Mouse (Mus musculus): ENCODE results near the gene Il3. TPM values are rescaled to one million over a fixed set of nuclear protein-coding genes. Genes with fewer than 3 reads are reported as not detected.
A peak's percentile ranks its signal among the peaks of the same experiment; 100 is the strongest.

Gene Il3
- total RNA-seq, 2 experiments from 2014 or later = not detected

- DNase-seq = no peak
Measured at GRCm38 (mm10) chr11:54271437-54271949, 4.4 kb upstream of the Il3 start.

- DNase-seq = no peak
Measured at GRCm38 (mm10) chr11:54269191-54269896, 2.3 kb upstream of the Il3 start.

GRCm38 (mm10) chr11:54264542-54264941, 2.5 kb downstream of the Il3 start:
- DNase-seq = peak; percentile 33 to 80

- DNase-seq = no peak
Measured at GRCm38 (mm10) chr11:54263405-54264031, 3.6 kb downstream of the Il3 start.

DNA sequence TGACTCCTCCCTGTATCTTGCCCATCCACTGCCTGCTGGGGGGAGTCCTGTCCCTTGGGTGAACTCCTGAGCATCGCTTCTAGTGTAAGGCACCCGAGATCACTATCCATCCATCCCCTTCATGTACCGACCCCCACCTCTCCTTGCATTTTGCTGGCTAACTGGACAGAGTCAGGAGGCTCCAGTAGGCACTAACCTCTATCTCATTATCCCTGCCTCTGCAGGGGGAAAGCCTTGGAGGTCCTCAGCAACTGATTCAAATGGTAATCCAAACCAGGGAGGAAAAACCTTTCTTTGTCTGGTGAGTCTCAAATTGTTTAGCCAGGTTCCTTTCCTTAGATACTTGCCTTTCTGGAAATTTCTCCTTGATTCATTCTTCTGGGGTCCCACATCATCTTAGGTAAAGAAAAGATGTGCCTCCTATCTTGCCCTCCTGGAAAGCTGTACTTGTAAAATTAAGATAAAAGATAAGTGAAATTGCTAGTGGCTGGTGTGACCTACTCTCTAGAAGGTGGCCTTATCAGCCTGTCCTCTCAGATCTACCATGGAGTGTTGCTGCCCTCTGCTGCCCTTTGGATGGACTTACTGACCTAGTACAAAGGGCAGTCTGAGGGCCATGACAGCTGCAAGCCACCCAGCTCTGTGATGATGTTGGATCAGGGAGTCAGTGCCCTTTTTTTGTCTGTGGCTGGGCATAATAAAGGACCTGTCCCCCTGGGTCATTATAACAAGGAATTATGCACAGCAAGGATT, 10.3 kb downstream of the Il3 start:
- peak; percentile 82 to 89 for DNase-seq

GRCm38 (mm10) chr11:54254114-54254513, 13.0 kb downstream of the Il3 start:
- DNase-seq = peak; percentile 18 to 20

- no peak for DNase-seq
Measured at GRCm38 (mm10) chr11:54250575-54250974, 16.5 kb downstream of the Il3 start.

- no peak for DNase-seq
Measured at GRCm38 (mm10) chr11:54249748-54250147, 17.3 kb downstream of the Il3 start.

DNA sequence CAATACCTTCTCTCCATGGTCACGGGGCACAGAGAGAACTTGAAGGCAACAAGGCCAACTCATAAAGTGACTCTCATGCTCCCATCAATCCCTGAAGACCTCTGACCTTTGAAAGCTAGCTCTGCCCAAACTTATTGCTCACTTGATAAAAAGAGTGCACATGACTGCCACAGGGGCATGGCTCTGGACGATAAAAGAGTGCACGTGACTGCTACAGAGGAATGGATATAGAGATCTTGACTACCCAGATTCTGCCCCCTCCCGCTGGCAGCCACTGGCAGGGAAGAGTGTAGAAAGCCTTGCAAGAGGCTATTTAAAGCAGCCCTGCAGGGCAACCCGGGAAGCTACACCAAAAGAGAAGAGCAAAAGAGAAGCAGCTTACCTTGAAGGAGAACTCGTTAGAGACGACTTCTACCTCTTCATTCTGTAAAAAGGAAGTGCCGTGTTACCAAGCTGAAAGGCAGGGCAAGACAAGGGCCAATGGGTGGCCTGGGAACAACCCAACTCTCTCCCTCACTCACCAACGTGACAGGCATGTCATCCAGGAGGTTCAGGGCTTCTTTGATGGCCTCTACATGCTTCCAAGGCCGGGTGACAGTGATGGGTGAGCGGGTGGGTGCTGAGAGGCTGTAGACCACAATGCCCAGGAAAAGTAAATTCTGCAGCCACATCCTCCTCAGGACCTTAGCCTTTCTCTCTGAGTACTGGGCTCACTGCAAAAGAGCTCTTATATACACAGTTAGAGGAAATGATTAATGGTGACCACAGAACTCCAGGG, 17.9 kb downstream of the Il3 start, which contains the start of gene Csf2:
Gene Csf2 (minus strand): TSS at position 728 of the 778 bp plus-strand sequence.
- DNase-seq = no peak

- DNase-seq = no peak
Measured at GRCm38 (mm10) chr11:54247251-54247950, 19.7 kb downstream of the Il3 start.

DNA sequence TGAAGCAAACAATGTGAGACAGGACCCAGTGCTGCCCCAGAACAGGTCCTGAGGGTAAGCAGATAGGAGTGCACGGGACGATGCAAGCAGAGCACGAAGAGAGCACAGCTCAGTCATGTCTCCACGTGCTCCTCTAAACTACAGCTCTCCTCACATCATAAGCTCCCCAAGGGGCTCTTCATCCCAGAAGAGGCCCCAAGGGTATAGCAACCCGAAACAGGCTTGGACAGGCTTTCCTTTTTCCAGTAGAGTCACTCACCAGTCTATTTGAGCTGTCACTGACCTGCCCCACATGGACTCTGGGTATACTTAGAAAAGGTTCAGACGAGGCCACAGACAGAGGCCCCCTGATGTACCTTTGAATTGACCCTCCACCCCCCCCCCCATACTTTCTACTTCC, 22.6 kb downstream of the Il3 start:
- DNase-seq = peak in 1 of 2 experiments; percentile 11

DNA sequence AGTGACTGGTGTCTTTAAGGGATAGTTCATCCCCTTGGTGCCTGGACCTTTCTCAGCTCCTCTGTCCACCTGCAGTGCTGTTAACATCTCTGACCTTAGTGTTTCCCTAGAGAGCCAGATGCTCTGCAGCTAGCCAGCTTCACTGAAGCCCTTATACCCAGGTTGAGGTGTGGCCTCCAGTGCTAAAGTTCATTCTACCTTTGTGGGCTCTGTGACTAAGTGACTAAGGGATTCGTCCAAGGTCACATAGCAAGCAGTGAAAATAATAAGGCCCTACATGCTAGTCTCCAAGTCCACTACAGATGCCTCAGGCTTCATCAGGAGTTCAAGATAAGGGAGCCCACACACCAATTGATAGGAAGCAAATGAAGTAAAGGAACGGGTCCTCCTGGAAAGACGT, 24.6 kb downstream of the Il3 start:
- no peak for DNase-seq

- DNase-seq = peak; percentile 62 to 80
Measured at GRCm38 (mm10) chr11:54236939-54237338, 30.1 kb downstream of the Il3 start.

- DNase-seq = peak; percentile 26 to 41
Measured at GRCm38 (mm10) chr11:54227478-54227877, 39.6 kb downstream of the Il3 start.

DNA sequence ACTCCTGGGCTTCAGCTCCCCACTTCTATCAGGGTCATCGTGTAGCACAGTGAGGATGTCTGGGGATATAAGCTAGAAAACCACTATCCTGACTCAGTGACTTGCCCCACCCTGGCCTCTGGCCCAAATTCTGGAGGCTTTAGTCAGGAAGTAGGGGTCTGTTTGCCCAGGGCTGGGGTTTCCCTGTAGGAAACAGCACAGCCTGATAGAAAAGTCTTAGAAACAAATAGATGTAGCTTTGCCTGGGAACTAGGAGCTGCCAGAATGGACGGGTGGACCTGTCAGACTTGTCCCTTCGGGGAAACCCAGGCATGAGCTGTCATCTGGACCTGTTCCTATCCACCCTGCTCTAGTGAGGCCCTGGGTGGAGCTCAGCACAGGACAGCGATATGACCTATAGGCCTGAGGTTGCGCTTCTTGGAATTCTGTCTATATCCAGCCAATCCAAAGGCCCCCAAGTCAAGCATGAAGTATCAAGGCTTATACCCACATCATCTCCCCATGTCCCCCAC, 42.5 kb downstream of the Il3 start:
- peak in 1 of 2 experiments; percentile 26 for DNase-seq

DNA sequence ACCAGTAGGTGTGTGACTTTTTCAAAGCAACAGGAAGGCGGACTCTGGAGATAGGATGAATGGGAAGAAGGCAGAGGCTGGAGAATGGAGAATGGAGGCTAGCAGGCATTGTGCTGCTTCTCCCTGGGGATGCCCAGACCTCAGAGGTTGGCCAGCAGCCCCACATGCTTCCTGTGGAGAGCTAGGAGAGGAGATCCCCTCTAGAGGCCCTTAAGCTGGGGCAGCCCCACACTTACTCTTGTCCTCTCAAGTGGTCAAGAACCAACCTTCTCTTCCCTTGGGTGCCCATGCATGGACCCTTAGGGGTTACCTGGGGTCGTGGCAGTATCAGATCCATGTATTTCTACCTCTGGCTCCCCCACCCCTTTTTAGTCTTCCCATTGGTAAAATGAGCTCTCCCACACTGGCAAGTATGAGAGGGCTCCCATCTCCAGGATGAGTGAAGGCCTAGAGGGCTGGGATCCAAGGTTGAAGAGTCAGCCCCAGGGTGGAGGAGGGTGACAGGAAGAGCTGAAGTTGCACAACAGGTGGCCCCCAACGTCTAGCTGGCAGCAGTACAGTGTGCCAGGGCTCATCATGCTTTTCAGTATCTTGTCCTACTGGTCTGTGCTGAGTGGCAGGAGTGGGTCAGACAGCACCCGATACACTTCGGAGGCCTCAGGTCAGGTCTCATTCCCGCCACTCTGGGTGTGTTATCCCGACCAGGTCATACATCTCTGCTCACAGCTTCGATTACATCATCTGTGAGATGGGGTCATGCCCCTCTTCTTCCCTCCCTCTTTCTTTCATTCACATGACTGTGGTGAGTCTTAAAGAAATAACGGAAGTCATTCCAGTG, 43.2 kb downstream of the Il3 start:
- DNase-seq = no peak

DNA sequence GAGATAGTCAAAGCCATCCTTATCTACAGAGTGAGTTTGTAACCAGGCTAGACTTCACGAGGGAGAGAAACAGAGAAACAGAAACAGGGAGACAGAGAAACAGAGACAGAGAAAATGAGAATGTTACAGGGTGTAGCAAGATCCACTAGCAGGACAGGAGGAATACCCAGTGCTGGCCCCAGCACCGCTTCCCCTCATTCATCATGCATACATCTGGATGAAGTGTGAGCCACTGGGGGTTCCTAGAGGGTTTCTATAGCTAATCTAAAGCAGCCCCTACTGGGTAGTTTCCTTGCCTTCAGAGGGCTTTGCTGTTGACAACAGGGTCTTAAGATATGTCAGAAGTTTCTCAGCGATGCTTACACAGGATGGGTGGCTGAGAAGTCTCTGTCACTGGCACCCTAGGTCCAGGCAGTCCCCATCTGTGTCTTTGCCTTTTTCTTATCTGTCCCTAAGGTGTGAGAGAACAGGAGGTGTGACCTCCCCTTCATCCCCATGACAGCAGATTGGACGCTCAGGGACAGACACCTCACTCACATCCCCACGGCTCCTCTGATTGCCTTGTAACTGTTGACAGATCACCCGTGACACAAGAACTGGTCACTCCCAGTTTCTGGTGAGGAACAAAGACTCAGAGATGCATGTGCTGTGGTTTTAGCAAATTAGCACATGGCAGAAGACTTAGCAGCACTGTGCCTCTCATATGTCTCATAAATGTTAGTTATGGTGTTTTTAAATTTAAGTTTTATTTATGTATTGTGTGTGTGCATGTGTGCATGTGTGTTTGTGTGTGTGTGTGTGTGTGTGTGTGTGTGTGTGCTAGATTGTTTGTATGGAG, 47.0 kb downstream of the Il3 start:
- DNase-seq = no peak

GRCm38 (mm10) chr11:54219191-54219590, 47.9 kb downstream of the Il3 start:
- DNase-seq = no peak

GRCm38 (mm10) chr11:54217384-54217783, 49.7 kb downstream of the Il3 start:
- DNase-seq = no peak

Measured in heart, adult 18-20 months (tissue).